Mouse (Mus musculus) CD4-positive, CD25-positive, alpha-beta regulatory T cell, adult 2 months (primary cell): ENCODE data around the gene Odf2l.

Experiments used
- DNase-seq: peaks from one replicate; pipeline ENCODE4 v3.0.0-alpha.2; 2012; ENCODE audit warnings: low read depth, low spot score

The Odf2l gene

DNA sequence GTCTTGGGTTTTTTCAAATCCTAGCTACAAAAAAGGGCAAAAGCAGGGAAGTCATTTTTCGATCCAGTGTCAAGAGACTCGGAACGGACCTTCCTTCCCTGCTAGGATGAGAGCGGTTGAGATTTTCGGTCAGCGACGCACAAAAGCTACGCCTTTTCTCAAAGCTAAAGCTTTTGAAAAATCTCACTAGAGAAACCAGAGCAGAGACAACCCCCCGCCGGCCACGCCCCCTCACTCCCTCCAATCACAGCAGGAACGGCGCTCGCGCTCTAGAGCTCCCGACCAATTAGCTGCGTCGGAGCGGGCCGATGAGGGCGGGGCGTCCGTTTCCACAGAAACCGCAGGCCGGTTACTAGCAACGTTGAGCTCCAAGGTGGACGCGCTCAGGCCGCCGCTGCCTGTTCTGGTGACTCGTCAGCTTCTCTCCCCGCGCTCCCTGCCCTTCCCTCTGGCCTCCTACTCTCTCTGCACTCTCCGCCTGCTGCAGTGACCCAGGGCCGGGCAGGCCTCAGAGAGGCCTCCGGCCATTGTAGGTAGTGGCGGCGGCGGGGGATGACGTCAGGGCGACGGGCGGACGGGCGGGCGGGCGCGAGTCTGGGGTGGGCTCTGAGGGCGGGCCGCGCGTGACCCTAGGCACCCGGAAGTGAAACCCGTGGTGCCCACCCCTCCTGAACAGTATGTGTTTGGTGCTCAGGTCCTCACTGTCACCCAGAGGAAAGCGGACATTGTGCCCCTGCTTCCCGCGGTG lies at the start of gene Odf2l:
Odf2l (plus strand) TSS at position 335 of the 748 bp plus-strand sequence.
- DNase-seq: peak; percentile 98

DNA sequence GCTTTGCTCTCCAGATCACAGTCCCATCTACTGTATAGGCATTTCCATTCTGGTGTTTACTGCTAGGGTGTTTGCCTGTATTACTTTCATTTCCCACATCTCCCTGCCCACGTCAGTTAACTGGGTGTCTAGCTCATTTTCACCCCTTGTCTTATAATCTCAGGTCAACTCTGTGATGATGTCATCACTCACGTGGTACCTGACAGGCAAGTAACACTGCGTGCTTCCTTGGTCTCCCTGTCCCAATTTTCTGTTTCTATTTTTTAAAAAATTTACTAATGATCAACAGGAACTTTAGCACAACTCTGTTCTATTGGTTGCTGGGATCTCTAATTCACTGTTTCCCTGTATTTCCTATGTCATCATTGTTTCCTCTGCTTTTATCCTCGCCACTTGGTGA lies 49.4 kb upstream of the Odf2l start:
- no peak for DNase-seq

DNA sequence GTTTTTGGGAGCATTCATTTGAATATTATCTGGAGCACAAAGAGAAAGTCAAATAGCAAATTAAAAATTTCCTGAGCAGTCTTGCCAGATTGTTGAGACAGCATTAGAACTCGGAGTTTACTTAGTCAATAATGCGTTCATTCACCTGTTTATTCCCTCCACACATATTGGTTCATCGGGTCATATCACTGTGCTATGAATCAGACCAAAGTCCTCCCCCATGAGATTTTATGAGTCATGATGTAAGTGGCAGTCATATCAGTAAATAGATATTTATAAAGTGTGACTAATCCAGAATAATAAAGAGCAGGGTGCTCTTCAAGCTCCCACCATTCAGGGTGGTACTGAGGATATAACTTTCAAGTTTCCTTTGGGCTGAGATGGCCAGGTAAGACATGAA lies 46.0 kb upstream of the Odf2l start:
- no peak for DNase-seq

DNA sequence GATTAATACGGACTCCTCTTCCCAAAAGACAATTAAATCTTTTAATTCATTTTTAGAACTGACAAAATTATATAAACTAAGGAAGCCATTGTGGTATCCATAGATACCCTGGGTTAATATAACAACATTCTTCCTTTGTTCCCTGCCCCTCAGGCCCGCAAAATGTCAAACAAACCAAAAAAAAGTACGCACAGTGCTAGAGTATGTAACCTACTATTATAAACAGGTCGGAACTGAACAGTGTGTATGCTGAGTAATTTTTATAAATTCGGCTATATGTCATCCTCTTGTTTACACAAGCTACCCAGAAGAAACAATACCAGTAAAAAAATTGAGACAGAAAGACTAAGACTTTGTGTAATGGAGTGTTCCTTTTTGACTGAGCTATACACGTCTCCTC lies 40.0 kb upstream of the Odf2l start:
- no peak for DNase-seq

DNA sequence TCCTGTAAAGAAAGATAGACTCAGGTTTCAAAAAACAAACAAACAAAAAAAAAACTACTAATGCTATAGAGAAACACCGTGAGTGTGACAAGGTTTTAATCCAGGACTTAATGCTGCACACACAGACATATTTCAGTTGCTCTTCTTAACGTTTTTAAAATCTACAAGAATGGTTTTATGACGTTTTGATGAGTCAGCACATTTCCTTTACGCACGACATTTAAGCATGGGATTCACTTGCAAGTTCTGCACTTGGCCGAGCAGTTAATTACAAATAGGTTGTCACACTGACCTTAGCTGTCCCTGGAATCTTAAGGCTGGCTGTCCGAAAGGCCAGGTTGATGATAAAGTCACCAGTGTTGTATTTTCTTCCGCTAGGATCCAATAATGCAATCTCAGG lies 37.5 kb upstream of the Odf2l start:
- DNase-seq: no peak

DNA sequence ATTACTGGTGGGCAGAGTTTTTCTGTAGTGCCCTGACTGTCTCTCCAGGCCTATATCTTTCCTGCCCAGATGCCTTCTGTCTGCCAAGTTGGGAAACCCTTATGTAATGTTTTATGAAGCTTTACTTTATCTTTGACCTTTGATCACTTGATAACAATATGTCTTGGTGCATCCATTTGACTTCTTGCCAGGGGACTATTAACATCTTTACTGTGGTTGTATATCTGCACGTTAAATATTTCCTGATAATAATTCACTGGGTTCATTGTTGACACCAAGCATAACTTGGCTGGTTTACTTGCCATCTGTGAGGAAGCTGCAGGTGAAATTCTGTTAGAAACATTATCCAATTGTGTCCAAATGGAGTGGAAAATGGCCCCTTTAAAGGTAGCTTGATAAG lies 35.3 kb upstream of the Odf2l start:
- DNase-seq: no peak

DNA sequence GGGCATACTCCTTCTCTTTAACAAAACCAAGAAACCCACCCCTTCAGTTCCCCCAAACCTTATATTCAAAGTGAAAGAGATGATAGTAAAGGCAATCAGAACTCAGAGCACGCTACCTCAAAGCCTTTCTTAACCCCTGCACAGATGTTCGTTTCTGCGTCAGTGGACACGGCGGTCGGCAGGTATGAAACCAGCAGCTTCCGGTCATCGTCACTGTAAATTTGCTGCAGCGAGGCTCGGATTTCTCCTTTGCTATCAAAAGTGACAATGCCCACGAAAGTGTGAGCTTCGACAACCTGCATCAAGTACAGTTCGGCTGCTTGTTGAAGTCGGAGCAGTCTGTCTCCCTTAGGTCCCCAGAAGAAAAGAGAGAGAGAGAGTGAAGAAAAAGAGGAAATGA lies 32.2 kb upstream of the Odf2l start:
- no peak for DNase-seq

DNA sequence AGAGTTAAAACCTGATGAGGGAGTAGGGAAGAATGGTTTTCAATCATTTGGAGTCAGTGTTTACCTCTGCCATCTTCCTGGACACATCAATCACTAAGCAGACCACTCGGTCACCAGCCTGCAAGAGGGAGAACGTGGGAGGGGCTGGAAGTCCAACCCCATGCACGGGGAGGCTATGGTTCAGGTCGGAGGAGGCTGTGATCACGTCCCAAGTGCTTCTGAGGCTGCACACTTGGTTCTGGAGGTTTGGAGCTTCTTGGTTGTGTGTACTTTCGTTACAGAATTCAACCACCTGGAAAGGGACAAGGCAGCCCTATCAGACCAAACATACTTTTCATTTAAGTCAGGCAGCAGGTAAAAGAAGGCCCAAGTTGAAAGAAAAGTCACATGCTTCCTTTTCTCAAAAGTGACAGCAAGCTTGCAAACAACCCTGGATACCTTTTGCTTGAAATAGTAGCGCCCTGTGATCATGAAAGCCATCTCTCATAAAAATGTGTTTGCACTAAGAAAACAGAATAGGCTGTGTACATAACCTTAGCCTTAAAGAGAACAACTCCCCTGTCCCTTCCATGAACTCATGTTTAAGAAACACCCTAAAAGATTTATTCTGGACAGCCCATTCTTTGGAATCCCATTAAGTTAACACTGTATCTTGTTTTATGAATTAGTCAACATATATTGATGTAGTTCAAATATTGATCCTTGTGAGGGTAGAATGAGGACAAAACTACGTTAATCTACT lies 30.4 kb upstream of the Odf2l start:
- no peak for DNase-seq

DNA sequence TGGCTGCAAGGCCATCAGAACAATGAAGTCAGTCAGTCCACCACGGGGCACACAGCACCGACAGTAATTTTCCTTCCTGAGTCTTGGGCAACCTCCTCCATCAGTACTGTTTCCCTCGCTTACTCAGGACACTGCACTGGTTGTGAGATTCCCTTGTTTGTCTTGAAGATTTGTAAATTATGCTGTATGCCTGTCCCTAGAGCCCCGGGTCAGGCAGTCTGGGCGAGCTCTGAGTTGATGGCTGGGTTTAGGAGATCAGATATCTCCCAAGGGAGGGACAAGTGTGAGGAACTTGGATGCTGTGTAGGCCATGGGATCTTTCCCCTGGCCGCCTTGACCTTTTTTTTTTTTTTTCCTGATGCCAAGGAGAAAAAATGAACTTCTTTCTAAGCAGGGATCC lies 19.1 kb upstream of the Odf2l start, which contains the start of gene Clca2:
Clca2 (minus strand) TSS at position 153 of the 400 bp plus-strand sequence.
- DNase-seq: no peak

DNA sequence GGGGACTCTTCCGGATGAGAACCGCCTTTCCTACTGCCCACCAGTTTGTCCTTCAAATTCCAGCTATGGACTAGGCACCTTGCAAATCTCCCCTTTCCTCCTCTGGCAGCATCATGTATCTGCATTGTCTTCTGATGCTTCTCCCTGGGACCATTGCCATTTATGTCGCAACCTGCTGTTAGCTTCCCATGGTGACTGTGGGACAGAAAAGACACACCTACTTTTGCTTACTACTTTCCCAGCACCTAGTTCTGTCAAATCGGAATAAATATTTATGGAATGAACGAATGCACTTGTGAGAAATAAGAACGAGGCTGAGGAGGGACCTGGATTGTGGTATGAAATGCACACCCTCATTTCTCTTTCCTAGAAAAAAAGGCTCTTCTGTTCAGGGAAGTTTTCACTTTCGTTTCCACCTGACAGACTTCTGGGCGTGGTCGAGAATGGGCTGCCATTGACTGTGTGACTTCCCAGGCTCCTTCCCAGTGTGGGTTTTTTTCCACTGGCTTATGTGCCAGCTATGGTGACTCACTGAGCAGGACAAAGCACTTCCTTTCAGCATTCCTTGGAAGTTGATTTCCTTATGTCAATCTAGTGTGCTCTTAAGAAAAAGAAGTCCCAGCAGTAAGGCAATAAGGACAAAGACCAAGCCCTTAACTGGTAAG lies 16.4 kb upstream of the Odf2l start:
- no peak for DNase-seq

DNA sequence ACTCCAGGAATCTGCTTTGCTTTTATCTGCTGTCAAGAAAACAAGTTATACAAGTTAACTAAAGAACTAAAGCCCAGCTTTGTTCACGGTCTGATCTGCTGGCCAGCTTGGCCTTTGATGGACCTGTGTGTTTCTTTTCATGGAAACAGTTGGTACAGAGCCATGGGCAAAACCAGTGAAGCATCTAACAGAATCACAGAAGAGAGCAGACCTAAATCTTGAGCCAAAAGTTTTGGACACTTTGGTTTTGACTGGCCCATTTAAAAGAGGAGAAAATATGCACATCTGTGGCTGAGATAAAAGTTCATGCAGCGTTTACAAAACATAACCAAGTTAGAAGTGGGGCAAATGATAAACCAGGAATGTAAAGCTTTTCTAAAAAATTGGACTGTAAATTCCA lies 15.1 kb upstream of the Odf2l start:
- no peak for DNase-seq

DNA sequence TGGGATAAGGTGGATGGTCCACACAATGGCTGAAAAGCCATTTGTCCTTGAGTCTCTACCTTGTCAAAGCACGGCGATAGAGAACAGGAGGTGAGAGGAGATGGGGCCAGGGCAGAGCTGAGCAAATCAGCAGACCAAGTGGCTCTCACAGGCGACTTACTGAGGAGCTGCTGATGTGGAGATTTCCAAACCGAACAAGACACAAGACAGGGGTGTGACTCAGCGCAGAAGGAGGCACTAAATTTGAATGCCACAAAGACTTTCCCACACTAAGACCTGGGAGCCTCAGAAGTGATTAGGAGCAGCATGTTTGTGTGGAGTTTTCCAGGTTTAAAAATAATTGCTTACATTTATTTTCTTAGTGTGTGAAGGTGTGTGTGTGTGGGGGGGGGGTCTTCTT lies 14.6 kb upstream of the Odf2l start:
- DNase-seq: no peak

DNA sequence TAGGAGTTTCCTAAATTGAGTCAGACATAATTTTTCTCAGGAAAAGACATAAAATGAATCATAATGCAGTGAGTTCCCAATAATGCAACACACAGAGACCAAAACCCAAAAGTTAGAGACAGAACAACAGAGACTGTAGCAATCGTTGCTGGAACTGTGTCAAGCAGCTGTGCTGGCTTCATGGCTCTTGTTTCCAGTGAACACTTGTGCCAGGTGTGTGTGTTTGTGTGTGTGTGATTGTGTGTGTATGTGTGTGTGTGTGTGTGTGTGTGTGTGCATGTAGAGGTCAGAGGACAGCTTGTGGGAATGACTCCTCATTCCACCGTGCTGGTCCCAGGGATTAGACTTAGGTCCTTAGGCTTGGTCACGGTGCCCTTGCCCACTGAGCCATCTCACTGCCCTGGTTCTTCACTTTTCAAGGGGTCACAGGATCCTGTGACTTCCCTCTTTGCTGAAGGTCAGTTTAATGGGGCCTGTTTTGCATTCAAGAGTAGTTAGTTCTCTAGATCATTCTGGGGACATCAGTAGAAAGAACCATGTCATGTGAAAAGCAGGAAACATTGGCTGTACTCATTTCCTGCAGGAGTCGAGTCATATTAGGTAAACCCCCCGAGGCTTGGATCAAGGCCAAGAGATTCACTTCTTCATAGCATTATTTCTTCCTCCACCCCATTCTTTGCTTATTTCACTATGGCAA lies 13.2 kb upstream of the Odf2l start:
- DNase-seq: no peak

DNA sequence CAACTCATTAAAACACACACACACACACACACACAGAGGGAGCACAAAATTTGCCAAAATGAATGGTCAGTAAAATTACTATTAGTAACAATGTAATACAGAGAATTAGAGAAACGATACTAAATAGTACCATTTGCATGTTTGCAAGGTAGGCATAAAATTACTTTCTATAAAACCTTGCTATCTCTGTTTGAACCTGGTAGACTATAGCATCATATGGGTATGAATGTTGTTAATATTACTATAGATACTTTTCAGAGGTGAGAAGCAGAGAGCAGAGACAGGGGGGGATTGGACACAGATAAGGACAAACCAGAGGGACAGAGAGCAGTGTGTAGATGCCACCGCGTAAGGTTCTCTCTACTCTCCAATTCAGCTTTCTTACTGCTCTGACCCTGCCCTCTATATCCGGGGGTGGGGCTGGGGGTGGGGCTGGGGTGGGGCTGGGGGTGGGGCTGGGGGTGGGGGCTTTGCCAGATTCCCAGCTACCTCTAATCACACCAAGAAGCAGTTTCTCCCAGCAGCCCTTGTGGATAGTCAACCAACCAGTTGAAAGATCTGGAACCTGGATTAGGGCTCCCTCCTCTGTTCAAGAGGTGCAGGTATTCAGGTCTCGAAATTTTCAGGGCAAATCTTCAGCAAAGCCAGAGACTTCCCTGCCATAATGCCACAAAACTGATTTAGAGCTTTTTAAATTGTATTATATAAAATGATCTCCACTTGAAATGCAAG lies 12.4 kb upstream of the Odf2l start:
- no peak for DNase-seq

DNA sequence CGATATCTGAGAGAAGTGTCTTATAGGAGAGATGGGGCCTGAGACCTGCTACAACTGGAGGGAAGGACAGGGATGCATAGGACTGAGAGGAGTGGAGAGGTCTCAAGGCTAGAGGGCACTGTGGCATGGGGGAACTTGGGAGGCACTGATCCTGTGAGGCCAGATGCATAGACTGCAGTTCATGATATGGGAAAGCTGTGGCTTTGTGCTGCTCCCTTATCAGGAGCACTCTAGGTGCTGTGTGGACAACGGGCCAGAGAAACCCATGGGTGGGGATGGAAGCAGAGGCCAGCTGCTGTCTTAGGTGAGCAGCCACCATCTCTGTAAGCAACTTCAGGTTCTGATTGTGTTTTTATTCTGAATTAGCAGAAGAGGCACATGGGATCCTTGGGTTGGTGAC lies 3.2 kb upstream of the Odf2l start:
- DNase-seq: no peak

DNA sequence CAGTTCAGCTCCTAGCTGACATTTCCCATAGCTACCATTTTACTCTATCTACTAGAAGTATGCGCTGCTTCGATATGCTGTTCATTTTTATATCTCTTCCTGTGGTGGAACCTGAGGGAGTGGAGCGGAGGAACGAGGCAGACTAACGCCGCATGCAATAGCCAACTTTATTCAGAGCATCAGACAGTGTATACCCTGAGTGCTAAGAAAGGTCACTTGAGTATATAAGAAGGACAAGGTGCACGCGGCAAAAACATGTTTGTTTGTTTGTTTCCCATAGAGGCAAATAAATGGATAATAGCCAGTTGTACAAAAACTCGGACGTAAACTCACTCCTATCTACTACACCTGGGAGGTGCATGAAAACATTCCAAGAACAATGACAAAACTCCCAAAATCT lies 751 bp upstream of the Odf2l start:
- DNase-seq: no peak

DNA sequence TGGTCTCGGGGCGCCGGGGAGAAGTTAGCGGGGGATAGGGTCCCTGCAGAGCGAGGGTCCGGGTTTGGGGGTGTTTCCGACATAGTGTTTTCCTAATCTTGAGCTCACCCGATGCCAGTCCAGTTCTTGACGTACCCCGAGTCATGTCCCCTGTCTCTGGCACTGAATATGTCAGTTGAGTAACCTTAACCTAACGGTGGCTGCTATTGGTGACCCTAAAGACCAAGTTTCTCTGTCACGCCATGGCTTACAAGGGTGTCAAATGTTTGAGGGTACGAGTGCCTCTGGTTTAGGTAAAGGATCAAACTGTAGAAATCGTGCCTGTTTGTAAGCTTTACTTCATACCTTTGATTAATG lies 592 bp downstream of the Odf2l start:
- DNase-seq: no peak

DNA sequence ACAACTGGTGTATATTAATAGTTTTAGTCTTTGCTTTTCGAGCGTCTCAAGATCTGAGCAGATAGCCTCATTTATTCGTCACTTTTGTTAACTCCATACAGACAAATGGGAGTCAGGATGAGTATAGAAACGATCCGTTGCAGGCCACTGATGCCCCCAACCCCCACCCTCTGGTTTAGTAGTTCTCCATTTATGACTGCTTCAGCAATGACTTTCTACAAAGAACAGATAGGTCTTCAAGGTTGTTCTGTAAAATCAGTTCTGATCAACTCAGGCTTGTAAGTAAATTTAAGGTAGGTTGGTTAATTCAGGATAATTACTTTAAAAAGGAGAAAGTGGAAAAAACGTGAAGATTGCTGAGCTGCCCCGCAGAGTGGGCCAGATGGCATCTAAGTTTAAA lies 1.0 kb downstream of the Odf2l start:
- DNase-seq: peak; percentile 6

DNA sequence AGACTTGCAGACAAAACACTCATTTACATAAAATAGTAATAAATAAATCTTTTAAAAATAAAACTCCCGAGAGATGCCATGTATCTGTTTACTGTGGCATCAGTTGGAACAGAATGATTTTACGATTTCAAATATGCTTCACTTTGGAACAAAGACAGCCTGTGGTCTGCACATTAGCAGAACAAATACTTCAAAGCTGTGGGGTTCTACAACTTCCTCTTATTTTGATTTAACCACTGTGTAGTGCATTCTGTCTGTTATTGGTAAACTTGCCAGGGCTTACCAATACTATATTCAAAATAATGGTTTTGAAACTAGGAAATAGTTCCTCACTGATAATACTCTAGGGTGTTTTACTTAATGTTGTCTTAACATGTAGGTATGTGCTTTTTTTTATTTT lies 8.2 kb downstream of the Odf2l start:
- no peak for DNase-seq

DNA sequence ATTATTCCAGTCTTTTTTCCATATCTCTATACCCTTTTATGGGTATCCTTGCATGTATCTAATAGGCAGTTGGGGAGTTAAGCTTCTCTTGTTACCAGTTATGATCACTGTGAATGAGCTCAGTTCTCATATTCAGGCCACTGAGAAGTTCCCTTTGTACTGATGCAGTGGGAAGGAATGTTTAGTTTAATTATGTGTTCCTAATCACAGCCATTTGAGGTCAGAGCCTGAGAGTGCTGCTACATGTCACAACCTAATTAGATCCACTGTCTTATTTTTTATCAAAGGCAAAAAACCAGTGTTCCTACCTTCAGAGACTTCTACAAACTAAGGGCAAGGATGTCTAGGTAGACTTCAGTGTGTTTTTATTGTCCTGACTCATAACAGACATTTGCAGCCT lies 11.0 kb downstream of the Odf2l start:
- DNase-seq: no peak

DNA sequence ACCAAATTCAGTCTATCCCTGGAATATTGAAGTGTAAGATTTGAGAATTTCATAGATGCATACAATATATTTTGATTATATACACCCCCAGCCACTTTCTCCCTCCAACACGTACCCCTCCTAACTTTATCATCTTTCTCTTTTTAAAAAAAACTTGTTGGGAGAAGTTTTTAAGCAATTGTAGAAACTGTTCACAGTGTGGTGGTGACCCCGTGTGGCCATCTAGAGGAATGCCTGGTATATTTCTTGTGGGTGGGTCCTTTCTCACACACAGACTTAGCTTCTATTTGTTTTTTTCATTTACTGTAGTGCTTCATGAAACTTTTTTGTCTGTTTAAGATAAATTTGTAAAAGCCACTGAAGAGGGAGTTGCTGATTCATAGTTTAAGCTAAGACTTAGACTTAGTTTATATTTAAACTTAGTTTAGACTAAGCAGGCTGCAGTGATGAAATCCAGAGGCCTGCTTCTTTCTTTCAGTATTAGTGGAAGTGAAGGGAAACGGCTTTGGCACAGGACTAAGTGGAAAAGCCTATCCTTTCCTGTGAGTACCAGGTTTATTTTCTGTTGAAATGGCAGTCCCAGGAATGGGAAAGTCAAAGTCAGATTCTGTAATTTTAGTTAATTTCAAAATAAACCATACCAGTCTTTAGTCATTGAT lies 13.0 kb downstream of the Odf2l start:
- DNase-seq: peak; percentile 68
